Mouse (Mus musculus) liver, embryonic 12.5 days (tissue): ENCODE results near the gene Gm9495. TPM values are rescaled to one million over a fixed set of nuclear protein-coding genes. Genes with fewer than 3 reads are reported as not detected.
"Not testable (repeated sequence)": the region's sequence is repeated elsewhere in the genome, so short reads cannot be mapped to it uniquely, and the experiment has no call there.

Source experiments
- ATAC-seq: fragments of 200-750 bp; cut with Nextera tagmentation; 2 replicates; pipeline ENCODE4 v1.8.0; 2017; ENCODE audit warnings: moderate number of reproducible peaks, mild to moderate bottlenecking, moderate library complexity
- H3K27ac ChIP-seq: fragments of 300-500 bp; sonication (generic); 2 replicates; pipeline ENCODE4 v1.5.1; 2016; ENCODE audit warnings: mild to moderate bottlenecking
- H3K27me3 ChIP-seq: fragments of 300-500 bp; sonication (generic); replicated peaks from 2 replicates; pipeline ENCODE4 v1.6.1; 2016; ENCODE audit warnings: mild to moderate bottlenecking, moderate library complexity
- H3K36me3 ChIP-seq: fragments of 300-500 bp; sonication (generic); 2 replicates; pipeline ENCODE4 v1.6.1; 2016; ENCODE audit warnings: mild to moderate bottlenecking, moderate library complexity
- H3K4me1 ChIP-seq: fragments of 300-500 bp; sonication (generic); 2 replicates; pipeline ENCODE4 v1.6.1; 2016
- H3K4me2 ChIP-seq: fragments of 300-500 bp; sonication (generic); 2 replicates; pipeline ENCODE4 v1.6.1; 2016; ENCODE audit warnings: mild to moderate bottlenecking, moderate library complexity
- H3K4me3 ChIP-seq: fragments of 300-500 bp; sonication (generic); 2 replicates; pipeline ENCODE4 v1.5.1; 2016; ENCODE audit warnings: mild to moderate bottlenecking, moderate library complexity
- H3K9ac ChIP-seq: fragments of 300-500 bp; sonication (generic); 2 replicates; pipeline ENCODE4 v1.6.1; 2016; ENCODE audit warnings: mild to moderate bottlenecking, moderate library complexity
- H3K9me3 ChIP-seq: fragments of 300-500 bp; sonication (generic); replicated peaks from 2 replicates; pipeline ENCODE4 v1.6.1; 2016; ENCODE audit warnings: mild to moderate bottlenecking, moderate library complexity
- WGBS: fragments of 180-500 bp; shearing (Covaris S2); methylation state at CpG from one replicate; pipeline ENCODE4 v1.1.7; 2016; ENCODE audit not compliant: insufficient replicate concordance; 5-methylcytosine and 5-hydroxymethylcytosine counted together
- polyA plus RNA-seq: library from polyadenylated mRNA; unstranded; fragments of >200 nt; fragmentation: Nextera tagmentation; extraction: Ambion mirVana; gene quantifications from 2 replicates; pipeline ENCODE4 v1.2.1, GENCODE M21; 2016

Gene Gm9495
- polyA plus RNA-seq = not detected in 2 replicates

DNA sequence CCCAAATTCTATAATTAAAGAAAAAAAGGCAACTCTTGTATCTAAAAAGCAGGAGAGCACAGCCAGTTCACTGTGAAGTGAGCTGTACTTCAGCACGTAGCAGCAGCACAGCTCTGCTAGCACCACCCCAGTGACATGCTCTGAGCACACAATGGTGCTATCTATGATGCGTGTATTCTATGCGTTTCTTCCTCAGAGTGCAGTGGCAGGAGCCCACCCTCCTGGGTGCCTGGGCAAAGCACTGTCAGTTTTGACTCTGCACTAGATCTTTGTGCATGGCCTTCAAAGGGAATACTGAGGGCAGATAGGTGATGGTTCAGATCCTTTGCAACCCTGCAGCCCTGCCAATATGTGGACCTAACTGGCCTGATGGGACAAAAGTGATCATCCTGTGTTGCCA lies at the start of gene Gm9495:
Gene Gm9495 (minus strand): TSS at position 101 of the 400 bp plus-strand sequence.
- not testable (repeated sequence) for H3K9ac ChIP-seq, H3K4me3 ChIP-seq, H3K27me3 ChIP-seq, ATAC-seq, H3K4me1 ChIP-seq, H3K36me3 ChIP-seq, H3K27ac ChIP-seq, H3K4me2 ChIP-seq, H3K9me3 ChIP-seq
- 76% methylated on average over 2 of the region's 3 CpGs for WGBS

- not testable (repeated sequence) for H3K4me1 ChIP-seq, H3K36me3 ChIP-seq, H3K27me3 ChIP-seq, H3K4me3 ChIP-seq, H3K9me3 ChIP-seq, H3K27ac ChIP-seq, H3K4me2 ChIP-seq, ATAC-seq, H3K9ac ChIP-seq
- WGBS = 77% methylated on average over 3 of the region's 3 CpGs
Measured at GRCm38 (mm10) chr8:69474946-69475345, 21.6 kb upstream of the Gm9495 start.

- H3K27me3 ChIP-seq, H3K4me3 ChIP-seq, ATAC-seq, H3K9ac ChIP-seq, H3K9me3 ChIP-seq, H3K27ac ChIP-seq, H3K4me2 ChIP-seq, H3K4me1 ChIP-seq, H3K36me3 ChIP-seq: not testable (repeated sequence)
- WGBS = 46% methylated on average over 3 of the region's 3 CpGs
Measured at GRCm38 (mm10) chr8:69420018-69420417, 33.3 kb downstream of the Gm9495 start.

GRCm38 (mm10) chr8:69414326-69414725 lies 39.0 kb downstream of the Gm9495 start:
- Histone ChIP-seq H3K27me3 (no peaks in the 10 kb centered on the region), H3K27ac (no peak overlapping the region), H3K4me2 (no peak overlapping the region), H3K4me1 (no peaks in the 10 kb centered on the region), H3K9ac (no peak overlapping the region), H3K4me3 (no peak overlapping the region), H3K36me3 (no peaks in the 10 kb centered on the region), H3K9me3 (no peaks in the 10 kb centered on the region)
- no peak for ATAC-seq
- 52% methylated on average over 1 of the region's 1 CpGs for WGBS

DNA sequence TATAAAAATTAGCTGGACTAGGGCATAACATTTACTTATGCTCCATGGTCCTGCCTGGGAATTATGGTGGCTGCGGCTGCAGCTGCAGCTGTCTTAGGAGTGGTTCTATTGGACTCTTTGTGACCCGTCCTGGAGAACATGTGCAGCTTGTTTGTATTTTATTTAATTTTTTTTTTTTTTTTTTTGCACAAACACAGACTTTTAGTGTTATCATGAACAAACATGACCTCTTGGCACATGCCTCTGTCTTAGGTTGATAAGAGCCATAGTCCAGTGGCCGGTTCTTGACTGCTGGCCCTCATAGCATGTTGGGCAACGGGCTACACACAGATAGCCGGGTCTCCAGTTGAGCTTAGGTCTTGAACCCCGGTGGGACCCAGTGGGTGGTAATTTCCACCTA lies 48.6 kb downstream of the Gm9495 start:
- Histone ChIP-seq H3K4me2 (no peak overlapping the region), H3K4me1 (0 out of 2 replicates have a peak, but pooled peaks cover under 1% of the 10 kb centered on the region), H3K27ac (no peak overlapping the region), H3K36me3 (no peaks in the 10 kb centered on the region), H3K27me3 (no peaks in the 10 kb centered on the region), H3K9me3 (0 out of 2 replicates have a peak, but pooled peaks cover 3% of the 10 kb centered on the region), H3K9ac (no peak overlapping the region), H3K4me3 (no peak overlapping the region)
- 58% methylated on average over 6 of the region's 6 CpGs for WGBS
- no peak for ATAC-seq

GRCm38 (mm10) chr8:69399956-69400443 lies 53.4 kb downstream of the Gm9495 start:
- WGBS = 49% methylated on average over 4 of the region's 4 CpGs
- no peak overlapping the region for H3K27ac ChIP-seq
- H3K9me3 ChIP-seq = 0 out of 2 replicates have a peak, but pooled peaks cover 3% of the 10 kb centered on the region
- peaks cover 18% of the 10 kb centered on the region for H3K4me1 ChIP-seq
- H3K27me3 ChIP-seq = no peaks in the 10 kb centered on the region
- H3K4me3 ChIP-seq = peak overlapping the region; percentile 56; the same call in 1 of the 2 replicates
- no peak for ATAC-seq
- H3K4me2 ChIP-seq = peak overlapping the region; percentile 77
- H3K9ac ChIP-seq = 0 out of 2 replicates have a peak overlapping the region, but pooled peaks have one; percentile 63
- no peaks in the 10 kb centered on the region for H3K36me3 ChIP-seq

DNA sequence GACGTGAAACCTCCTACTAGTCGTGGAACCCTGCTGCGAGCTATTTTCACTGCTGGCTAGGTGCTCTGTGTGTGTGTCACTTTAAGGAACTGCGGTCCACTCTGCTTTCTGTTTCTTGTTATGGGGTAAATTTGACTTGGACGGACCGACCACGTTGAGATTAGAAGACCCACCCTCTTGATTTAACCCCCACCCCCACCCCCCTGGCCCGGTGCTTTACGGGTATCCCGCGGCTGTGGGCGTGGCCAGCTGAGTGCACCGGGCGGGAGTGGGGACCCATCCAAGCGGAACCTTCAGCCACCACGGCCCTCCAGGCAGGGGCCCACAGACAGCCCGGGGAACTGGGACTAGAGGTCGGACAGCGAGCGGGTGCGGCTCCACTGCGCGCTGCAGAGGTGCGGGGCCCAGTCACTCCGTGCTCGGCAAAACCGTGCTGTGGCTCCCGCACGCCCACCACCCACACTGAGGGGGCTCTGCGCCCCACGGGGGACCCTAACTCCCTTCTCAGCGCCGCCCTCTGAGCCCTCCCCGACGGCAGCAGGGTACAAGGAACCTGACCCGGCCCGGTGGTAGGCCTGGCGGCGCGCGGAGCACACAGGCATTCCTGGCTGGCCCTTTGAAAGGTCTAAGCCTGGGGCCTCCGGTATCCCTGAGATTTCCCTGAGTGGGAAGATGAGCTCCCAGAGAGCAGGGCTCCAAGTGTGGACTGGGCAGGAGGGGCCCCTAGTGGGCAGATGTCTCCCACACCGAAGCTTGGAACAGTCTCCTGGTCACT lies 54.0 kb downstream of the Gm9495 start:
- peak overlapping the region; percentile 77 for H3K4me2 ChIP-seq
- peak overlapping the region; percentile 54 for H3K27ac ChIP-seq
- H3K9ac ChIP-seq = peak overlapping the region; percentile 63
- H3K4me3 ChIP-seq = peak overlapping the region; percentile 56
- no peaks in the 10 kb centered on the region for H3K36me3 ChIP-seq
- peaks cover 22% of the 10 kb centered on the region for H3K4me1 ChIP-seq
- peak; percentile 44 for ATAC-seq
- H3K9me3 ChIP-seq = 0 out of 2 replicates have a peak, but pooled peaks cover 3% of the 10 kb centered on the region
- WGBS = 12% methylated on average over 43 of the region's 43 CpGs
- H3K27me3 ChIP-seq = no peaks in the 10 kb centered on the region

GRCm38 (mm10) chr8:69396196-69396595 lies 57.2 kb downstream of the Gm9495 start:
- ATAC-seq = no peak
- H3K4me3 ChIP-seq = no peak overlapping the region
- no peaks in the 10 kb centered on the region for H3K36me3 ChIP-seq
- peak overlapping the region; percentile 70; the same call in 1 of the 2 replicates for H3K4me2 ChIP-seq
- H3K27me3 ChIP-seq = no peaks in the 10 kb centered on the region
- WGBS = 59% methylated on average over 6 of the region's 6 CpGs
- H3K4me1 ChIP-seq = peaks cover 25% of the 10 kb centered on the region
- no peak overlapping the region for H3K9ac ChIP-seq
- H3K27ac ChIP-seq = no peak overlapping the region
- no peaks in the 10 kb centered on the region for H3K9me3 ChIP-seq

GRCm38 (mm10) chr8:69395050-69395789 lies 58.1 kb downstream of the Gm9495 start:
- no peaks in the 10 kb centered on the region for H3K36me3 ChIP-seq
- under 1% methylated on average over 26 of the region's 26 CpGs for WGBS
- peak overlapping the region; percentile 70 for H3K4me2 ChIP-seq
- H3K27ac ChIP-seq = peak overlapping the region; percentile 77
- no peaks in the 10 kb centered on the region for H3K27me3 ChIP-seq
- peak overlapping the region; percentile 73 for H3K9ac ChIP-seq
- H3K4me1 ChIP-seq = peaks cover 25% of the 10 kb centered on the region
- peak; percentile 89 for ATAC-seq
- H3K4me3 ChIP-seq = peak overlapping the region; percentile 67
- no peaks in the 10 kb centered on the region for H3K9me3 ChIP-seq

DNA sequence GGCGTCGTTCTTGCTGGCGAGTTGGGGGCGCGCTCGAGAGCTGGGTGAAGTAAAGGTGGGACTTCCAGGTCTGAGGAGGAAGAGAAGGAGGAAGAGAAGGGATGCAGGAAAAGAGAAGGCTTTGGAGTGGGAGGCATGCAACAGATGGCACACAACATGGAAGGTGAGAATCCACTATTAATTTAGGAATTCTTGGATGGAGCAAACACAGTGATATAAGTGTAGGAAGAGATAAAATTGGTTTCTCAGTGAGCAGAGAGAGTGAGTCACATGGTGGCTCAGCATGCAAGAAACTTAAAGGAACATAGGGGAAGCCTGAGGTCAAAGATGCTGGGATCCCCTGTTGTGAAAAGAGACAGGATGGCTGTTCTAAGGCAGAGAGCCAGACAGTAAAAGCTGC lies 69.0 kb downstream of the Gm9495 start:
- no peak overlapping the region for H3K4me3 ChIP-seq
- H3K9me3 ChIP-seq = peaks cover 15% of the 10 kb centered on the region
- H3K4me2 ChIP-seq = no peak overlapping the region
- no peaks in the 10 kb centered on the region for H3K4me1 ChIP-seq
- H3K36me3 ChIP-seq = peaks cover 32% of the 10 kb centered on the region
- no peaks in the 10 kb centered on the region for H3K27me3 ChIP-seq
- 92% methylated on average over 6 of the region's 6 CpGs for WGBS
- no peak overlapping the region for H3K27ac ChIP-seq
- ATAC-seq = no peak
- no peak overlapping the region for H3K9ac ChIP-seq
